Mouse (Mus musculus) testis, adult 2 months (tissue): Measurements from ENCODE around the gene Tpd52l2. TPM values are rescaled to one million over a fixed set of nuclear protein-coding genes. Genes with fewer than 3 reads are reported as not detected.

ENCODE experiments used
- H3K27ac ChIP-seq: fragments of 200-500 bp; 2 replicates; pipeline ENCODE4 v1.5.1; 2012; ENCODE audit warnings: low read depth, low read length; ENCODE audit not compliant: control insufficient read depth, insufficient read depth
- H3K27me3 ChIP-seq: fragments of 200-500 bp; 2 replicates; pipeline ENCODE4 v1.6.1; 2012; ENCODE audit warnings: mild to moderate bottlenecking, low read length, moderate library complexity; ENCODE audit not compliant: control insufficient read depth, insufficient read depth
- H3K36me3 ChIP-seq: fragments of 200-500 bp; 2 replicates; pipeline ENCODE4 v1.6.1; 2012; ENCODE audit warnings: mild to moderate bottlenecking, low read length; ENCODE audit not compliant: control insufficient read depth, insufficient read depth
- H3K4me1 ChIP-seq: fragments of 200-500 bp; 2 replicates; pipeline ENCODE4 v1.6.1; 2012; ENCODE audit warnings: low read length; ENCODE audit not compliant: control insufficient read depth, insufficient read depth
- H3K4me3 ChIP-seq: fragments of 200-500 bp; 2 replicates; pipeline ENCODE4 v1.5.1; 2012; ENCODE audit warnings: low read depth, mild to moderate bottlenecking, low read length, moderate library complexity, mixed read lengths; ENCODE audit not compliant: control insufficient read depth
- CTCF ChIP-seq: fragments of 200-500 bp; IDR thresholded peaks from 2 replicates; pipeline ENCODE4 v1.5.1; 2012; ENCODE audit warnings: low read depth, mild to moderate bottlenecking, inconsistent platforms, low read length, moderate library complexity; ENCODE audit not compliant: control insufficient read depth, insufficient read depth, insufficient replicate concordance
- POLR2A ChIP-seq: fragments of 200-500 bp; IDR thresholded peaks from 2 replicates; pipeline ENCODE4 v1.6.1; 2012; ENCODE audit warnings: low read depth, mild to moderate bottlenecking, inconsistent platforms, low read length, moderate library complexity; ENCODE audit not compliant: control insufficient read depth
- polyA plus RNA-seq: library from polyadenylated mRNA; depleted of rRNA; stranded (reverse); fragments of >200 nt; gene quantifications from 2 replicates; pipeline ENCODE4 v1.2.3, GENCODE M21; 2012; rRNA removed

The Tpd52l2 gene
- polyA plus RNA-seq, result 17.4 and 17.5 TPM in 2 replicates

- H3K4me3 ChIP-seq, result peak within 1 kb of the TSS; percentile 96
- H3K27ac ChIP-seq, result peak within 1 kb of the TSS; percentile 88
- no peaks in the 10 kb centered on the region for H3K27me3 ChIP-seq
- H3K36me3 ChIP-seq, result no peaks in the 10 kb centered on the region
- no peak for TF ChIP-seq CTCF
- peak; percentile 87 for TF ChIP-seq POLR2A
- H3K4me1 ChIP-seq, result peaks cover 12% of the 10 kb centered on the region
Observed at GRCm38 (mm10) chr2:181496831-181497547, at the start of gene Tpd52l2. Gene Tpd52l2, plus strand, starts transcription at chr2:181497142.

GRCm38 (mm10) chr2:181452181-181452580, 44.8 kb upstream of the Tpd52l2 start:
- Histone ChIP-seq H3K27me3 (no peaks in the 10 kb centered on the region), H3K36me3 (no peaks in the 10 kb centered on the region), H3K4me3 (no peak overlapping the region), H3K4me1 (no peaks in the 10 kb centered on the region), H3K27ac (no peak overlapping the region)
- TF ChIP-seq CTCF (no peak), POLR2A (no peak)

- H3K4me1 ChIP-seq, result peaks cover 6% of the 10 kb centered on the region
- TF ChIP-seq POLR2A (no peak), CTCF (peak; percentile 44; the same call in 1 of the 2 replicates)
- no peaks in the 10 kb centered on the region for H3K36me3 ChIP-seq
Observed at GRCm38 (mm10) chr2:181453274-181453673, 43.7 kb upstream of the Tpd52l2 start.

GRCm38 (mm10) chr2:181455899-181456298, 41.0 kb upstream of the Tpd52l2 start:
- Histone ChIP-seq H3K36me3 (no peaks in the 10 kb centered on the region), H3K27ac (no peak overlapping the region), H3K4me1 (peaks cover 19% of the 10 kb centered on the region), H3K27me3 (no peaks in the 10 kb centered on the region), H3K4me3 (no peak overlapping the region)
- TF ChIP-seq CTCF (no peak), POLR2A (no peak)

More at GRCm38 (mm10) chr2:181453274-181453673, 43.7 kb upstream of the Tpd52l2 start:
- Histone ChIP-seq H3K27ac (no peak overlapping the region), H3K27me3 (no peaks in the 10 kb centered on the region), H3K4me3 (no peak overlapping the region)

GRCm38 (mm10) chr2:181457831-181458230, 39.1 kb upstream of the Tpd52l2 start:
- no peak for TF ChIP-seq POLR2A
- TF ChIP-seq CTCF, result no peak
- H3K4me3 ChIP-seq, result no peak overlapping the region
- H3K36me3 ChIP-seq, result no peaks in the 10 kb centered on the region
- no peak overlapping the region for H3K27ac ChIP-seq
- H3K27me3 ChIP-seq, result no peaks in the 10 kb centered on the region
- H3K4me1 ChIP-seq, result peaks cover 21% of the 10 kb centered on the region

GRCm38 (mm10) chr2:181458411-181459152, 38.4 kb upstream of the Tpd52l2 start:
- H3K27ac ChIP-seq, result 0 out of 2 replicates have a peak overlapping the region, but pooled peaks have one; percentile 5
- no peaks in the 10 kb centered on the region for H3K27me3 ChIP-seq

GRCm38 (mm10) chr2:181459153-181459672, 37.7 kb upstream of the Tpd52l2 start, which contains the start of gene Zbtb46:
Gene Zbtb46, minus strand, starts transcription at chr2:181459426.
- Histone ChIP-seq H3K27me3 (no peaks in the 10 kb centered on the region), H3K36me3 (no peaks in the 10 kb centered on the region), H3K4me1 (peaks cover 29% of the 10 kb centered on the region), H3K27ac (peak within 1 kb of the TSS; percentile 73), H3K4me3 (peak within 1 kb of the TSS; percentile 90)
- peak; percentile 8; the same call in 1 of the 2 replicates for TF ChIP-seq POLR2A
- TF ChIP-seq CTCF, result no peak

More at GRCm38 (mm10) chr2:181458411-181459152, 38.4 kb upstream of the Tpd52l2 start:
- TF ChIP-seq CTCF (no peak), POLR2A (no peak)
- no peaks in the 10 kb centered on the region for H3K36me3 ChIP-seq
- H3K4me1 ChIP-seq, result peaks cover 28% of the 10 kb centered on the region
- peak overlapping the region; percentile 90 for H3K4me3 ChIP-seq
